Mouse (Mus musculus) forebrain, embryonic 16.5 days (tissue): ENCODE measurements at regions not wholly inside any gene's neighbourhood (a gene's known extent, or its start where the extent isn't known, plus 50 kb on each side); places are given as distances from the start of the nearest gene placed in this dataset.

Source experiments
- ATAC-seq: fragments of 200-750 bp; cut with Nextera tagmentation; 2 replicates; pipeline ENCODE4 v1.8.0; 2017; ENCODE audit warnings: mild to moderate bottlenecking, moderate library complexity
- H3K27ac ChIP-seq: fragments of 300-500 bp; sonication (generic); 2 replicates; pipeline ENCODE4 v1.5.1; 2014; ENCODE audit warnings: low read length, control low read depth
- H3K27me3 ChIP-seq: fragments of 300-500 bp; sonication (generic); replicated peaks from 2 replicates; pipeline ENCODE4 v1.6.1; 2014; ENCODE audit warnings: low read length; ENCODE audit not compliant: control insufficient read depth, insufficient read depth
- H3K36me3 ChIP-seq: fragments of 300-500 bp; sonication (generic); 2 replicates; pipeline ENCODE4 v1.6.1; 2014; ENCODE audit not compliant: control insufficient read depth, insufficient read depth
- H3K4me1 ChIP-seq: fragments of 300-500 bp; sonication (generic); replicated peaks from 2 replicates; pipeline ENCODE4 v1.6.1; 2014; ENCODE audit warnings: low read length; ENCODE audit not compliant: control insufficient read depth, insufficient read depth
- H3K4me2 ChIP-seq: fragments of 300-500 bp; sonication (generic); 2 replicates; pipeline ENCODE4 v1.6.1; 2014; ENCODE audit warnings: mild to moderate bottlenecking, low read length, control low read depth
- H3K4me3 ChIP-seq: fragments of 300-500 bp; sonication (generic); replicated peaks from 2 replicates; pipeline ENCODE4 v1.5.1; 2014; ENCODE audit warnings: mild to moderate bottlenecking, low read length, control low read depth
- H3K9ac ChIP-seq: fragments of 300-500 bp; sonication (generic); replicated peaks from 2 replicates; pipeline ENCODE4 v1.6.1; 2014; ENCODE audit warnings: low read depth, low read length, control low read depth
- H3K9me3 ChIP-seq: fragments of 300-500 bp; sonication (generic); 2 replicates; pipeline ENCODE4 v1.6.1; 2016; ENCODE audit warnings: low read length; ENCODE audit not compliant: control insufficient read depth
- WGBS: fragments of 180-500 bp; shearing (Covaris S2); extraction: QIAGEN DNeasy Blood & Tissue Kit; methylation state at CpG from one replicate; pipeline ENCODE4 v1.1.7; 2014; 5-methylcytosine and 5-hydroxymethylcytosine counted together

DNA sequence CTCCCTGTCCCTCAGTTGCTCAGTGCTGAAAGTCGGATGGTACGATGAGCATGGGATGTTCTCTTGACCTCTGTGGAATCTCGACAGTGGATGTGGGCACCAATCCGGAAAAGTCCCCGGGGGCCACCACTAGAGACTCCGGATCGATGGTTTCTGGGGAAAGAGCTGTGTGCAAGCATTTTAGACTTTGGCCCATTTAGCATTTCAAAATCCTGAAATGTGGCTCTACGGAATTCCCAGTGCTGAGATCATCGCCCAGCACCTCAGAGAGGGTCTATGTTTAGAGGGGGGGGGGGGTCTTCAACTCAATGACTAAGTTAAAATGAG is 68.6 kb downstream of the Tomm20 start:
- Histone ChIP-seq H3K9me3 (no peaks in the 10 kb centered on the region), H3K4me2 (no peak overlapping the region), H3K4me3 (no peak overlapping the region), H3K9ac (no peak overlapping the region), H3K27ac (no peak overlapping the region), H3K36me3 (no peaks in the 10 kb centered on the region), H3K27me3 (no peaks in the 10 kb centered on the region), H3K4me1 (no peaks in the 10 kb centered on the region)
- ATAC-seq = no peak
- WGBS = 86% methylated on average over 9 of the region's 9 CpGs

DNA sequence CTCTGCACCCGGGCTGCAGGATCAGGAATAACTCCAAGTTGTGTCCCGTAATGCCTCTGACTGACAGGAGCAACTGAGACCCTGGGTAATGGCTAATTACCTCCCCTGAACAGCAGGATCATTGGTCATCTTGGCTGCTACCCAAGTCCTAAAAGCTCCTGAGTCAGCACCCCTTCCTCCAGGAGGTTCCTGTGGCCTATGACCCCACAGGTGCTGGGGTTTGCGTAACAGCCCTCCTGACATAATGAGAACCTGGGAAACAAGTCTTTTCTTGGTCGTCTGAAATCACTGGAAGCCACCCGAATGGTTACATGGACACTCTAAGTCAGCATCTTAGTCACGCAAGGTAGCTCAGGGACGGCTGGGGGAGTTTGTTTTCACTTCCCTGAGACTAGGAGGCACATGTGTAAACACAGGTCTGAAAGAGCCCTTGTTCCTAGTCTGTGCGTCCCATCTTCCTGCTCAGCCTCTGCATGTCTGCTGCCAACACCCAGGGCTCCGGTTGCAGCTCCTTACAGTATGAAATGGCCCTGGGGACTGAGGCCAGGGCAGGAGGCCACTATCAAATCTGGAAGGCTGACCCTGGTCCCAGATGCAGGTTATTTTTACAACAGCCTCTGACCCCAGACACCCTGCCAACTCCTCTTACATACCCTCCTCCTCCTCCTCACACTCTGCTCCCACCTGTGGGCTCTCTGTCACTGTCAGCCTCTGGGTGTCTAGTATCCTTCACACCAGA is 69.2 kb downstream of the Tomm20 start:
- no peak for ATAC-seq
- Histone ChIP-seq H3K9ac (no peak overlapping the region), H3K4me1 (no peaks in the 10 kb centered on the region), H3K9me3 (no peaks in the 10 kb centered on the region), H3K27me3 (no peaks in the 10 kb centered on the region), H3K4me2 (no peak overlapping the region), H3K27ac (no peak overlapping the region), H3K36me3 (no peaks in the 10 kb centered on the region), H3K4me3 (no peak overlapping the region)
- 67% methylated on average over 9 of the region's 9 CpGs for WGBS

DNA sequence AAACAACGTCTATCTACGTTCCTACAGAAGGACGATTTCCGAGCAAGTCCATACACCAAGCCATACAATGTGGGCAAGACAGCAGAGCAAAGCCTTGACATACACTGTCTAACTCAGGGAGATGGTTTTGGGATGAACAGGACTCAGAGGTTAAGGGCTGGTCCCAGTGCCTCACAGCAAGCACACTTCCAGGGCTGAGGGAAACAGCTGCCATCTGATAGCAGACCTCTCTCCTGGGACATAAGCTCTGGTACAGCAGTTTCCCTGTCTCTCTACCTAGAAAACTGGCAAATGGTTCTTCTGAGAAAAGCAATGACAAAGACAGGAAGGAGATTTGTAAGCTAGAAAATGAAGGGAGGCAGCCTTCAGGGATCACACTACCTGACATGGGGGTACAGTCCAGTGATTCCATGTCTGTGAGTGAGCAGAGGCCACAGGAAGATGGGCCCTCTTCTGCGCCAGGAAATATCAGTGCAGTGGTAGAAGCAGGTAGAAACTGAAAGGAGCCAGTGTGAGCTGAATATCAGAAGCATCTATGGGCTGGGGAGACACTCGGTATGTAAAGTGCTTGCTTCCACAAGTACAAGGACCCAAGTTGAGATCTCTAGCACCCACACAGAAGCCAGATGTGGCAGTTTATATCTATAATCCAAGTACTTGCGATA is 70.0 kb downstream of the Tomm20 start:
- Histone ChIP-seq H3K36me3 (no peaks in the 10 kb centered on the region), H3K4me2 (no peak overlapping the region), H3K27ac (no peak overlapping the region), H3K9me3 (no peaks in the 10 kb centered on the region), H3K27me3 (no peaks in the 10 kb centered on the region), H3K4me1 (no peaks in the 10 kb centered on the region), H3K9ac (no peak overlapping the region), H3K4me3 (no peak overlapping the region)
- no peak for ATAC-seq
- WGBS = 95% methylated on average over 7 of the region's 7 CpGs

- 100% methylated on average over 1 of the region's 1 CpGs for WGBS
- no peak overlapping the region for H3K4me3 ChIP-seq
These were observed 70.8 kb downstream of the Tomm20 start for GRCm38 (mm10) chr8:126874846-126875245.

GRCm38 (mm10) chr8:126874126-126874730 is 71.4 kb downstream of the Tomm20 start:
- no peak overlapping the region for H3K9ac ChIP-seq
- H3K36me3 ChIP-seq = no peaks in the 10 kb centered on the region
- ATAC-seq = no peak
- H3K4me1 ChIP-seq = no peaks in the 10 kb centered on the region
- H3K27me3 ChIP-seq = no peaks in the 10 kb centered on the region
- no peak overlapping the region for H3K27ac ChIP-seq
- H3K4me2 ChIP-seq = no peak overlapping the region
- 82% methylated on average over 6 of the region's 6 CpGs for WGBS
- no peaks in the 10 kb centered on the region for H3K9me3 ChIP-seq
- H3K4me3 ChIP-seq = no peak overlapping the region

More at GRCm38 (mm10) chr8:126874846-126875245, 70.8 kb downstream of the Tomm20 start:
- no peaks in the 10 kb centered on the region for H3K4me1 ChIP-seq
- no peaks in the 10 kb centered on the region for H3K9me3 ChIP-seq
- H3K9ac ChIP-seq = no peak overlapping the region
- H3K27ac ChIP-seq = no peak overlapping the region
- H3K36me3 ChIP-seq = no peaks in the 10 kb centered on the region
- no peaks in the 10 kb centered on the region for H3K27me3 ChIP-seq
- no peak for ATAC-seq
- H3K4me2 ChIP-seq = no peak overlapping the region

- Histone ChIP-seq H3K27ac (no peak overlapping the region), H3K4me2 (no peak overlapping the region), H3K4me3 (no peak overlapping the region), H3K9me3 (no peaks in the 10 kb centered on the region), H3K9ac (no peak overlapping the region), H3K27me3 (no peaks in the 10 kb centered on the region), H3K4me1 (no peaks in the 10 kb centered on the region), H3K36me3 (no peaks in the 10 kb centered on the region)
- 83% methylated on average over 7 of the region's 7 CpGs for WGBS
- no peak for ATAC-seq
These were observed 72.3 kb downstream of the Tomm20 start for GRCm38 (mm10) chr8:126873306-126873705.

DNA sequence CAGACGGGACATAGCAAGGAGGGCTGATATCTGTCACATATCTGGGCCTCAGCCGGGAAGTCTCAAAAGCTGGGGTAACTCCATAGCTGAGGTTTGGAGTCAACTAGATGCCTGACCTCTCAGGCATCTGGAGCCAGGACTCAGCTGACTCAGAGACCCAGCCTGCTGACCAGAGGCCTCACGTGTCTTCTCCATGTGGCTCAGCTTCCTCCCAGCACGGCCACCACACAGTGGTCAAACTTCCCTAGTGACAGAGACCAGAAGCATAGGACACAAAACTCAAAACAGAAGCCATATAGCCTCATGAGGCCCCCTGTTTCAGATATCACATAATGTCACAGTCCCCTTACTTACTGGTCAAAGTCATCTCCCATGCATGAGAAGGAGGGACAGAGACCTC is 73.1 kb downstream of the Tomm20 start:
- Histone ChIP-seq H3K4me2 (no peak overlapping the region), H3K4me1 (no peaks in the 10 kb centered on the region), H3K9ac (no peak overlapping the region), H3K4me3 (no peak overlapping the region), H3K27me3 (no peaks in the 10 kb centered on the region), H3K9me3 (no peaks in the 10 kb centered on the region), H3K27ac (no peak overlapping the region), H3K36me3 (no peaks in the 10 kb centered on the region)
- 90% methylated on average over 4 of the region's 4 CpGs for WGBS
- ATAC-seq = no peak

DNA sequence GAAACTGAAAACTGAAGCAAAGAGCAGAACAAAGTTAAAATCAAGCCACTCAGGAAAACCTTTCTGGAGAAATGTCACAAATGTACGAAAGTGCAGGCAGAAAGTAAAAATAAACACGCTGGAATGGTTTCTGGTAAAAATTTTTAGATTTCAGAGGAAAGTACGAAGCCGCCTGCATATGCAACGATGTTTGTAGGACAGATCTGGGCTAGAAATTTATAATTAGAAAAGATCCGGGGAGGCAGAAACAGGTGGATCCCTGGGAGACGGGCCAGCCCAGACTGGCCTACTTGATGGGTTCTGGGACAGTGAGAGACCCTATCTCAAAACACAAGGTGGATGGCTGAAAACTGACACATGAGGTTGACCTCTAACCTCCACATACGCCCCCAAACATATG is 73.5 kb downstream of the Tomm20 start:
- H3K27me3 ChIP-seq = no peaks in the 10 kb centered on the region
- no peak overlapping the region for H3K9ac ChIP-seq
- H3K4me2 ChIP-seq = no peak overlapping the region
- no peaks in the 10 kb centered on the region for H3K9me3 ChIP-seq
- no peaks in the 10 kb centered on the region for H3K36me3 ChIP-seq
- no peak for ATAC-seq
- no peaks in the 10 kb centered on the region for H3K4me1 ChIP-seq
- H3K4me3 ChIP-seq = no peak overlapping the region
- WGBS = 82% methylated on average over 8 of the region's 8 CpGs
- no peak overlapping the region for H3K27ac ChIP-seq

DNA sequence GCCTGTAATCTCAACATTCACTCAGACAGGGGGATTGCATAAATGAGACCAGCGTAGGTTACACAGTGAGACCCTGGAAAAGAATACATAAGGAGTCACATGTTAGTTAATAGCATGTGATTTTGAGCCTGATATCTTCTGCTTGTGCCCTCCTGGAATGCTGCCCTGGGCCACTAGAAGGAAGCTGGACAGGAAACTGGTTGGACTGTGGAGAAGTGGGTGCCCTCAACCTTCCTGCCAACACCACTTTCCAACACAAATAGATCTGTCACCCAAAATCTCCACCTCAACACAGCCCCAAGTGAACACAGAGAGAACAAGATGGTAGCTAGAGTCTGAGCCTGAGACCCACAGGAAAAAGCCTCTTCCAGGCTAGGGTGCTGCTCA is 76.2 kb downstream of the Tomm20 start:
- H3K27ac ChIP-seq = no peak overlapping the region
- no peaks in the 10 kb centered on the region for H3K27me3 ChIP-seq
- 94% methylated on average over 1 of the region's 1 CpGs for WGBS
- no peak overlapping the region for H3K9ac ChIP-seq
- no peak for ATAC-seq
- no peak overlapping the region for H3K4me3 ChIP-seq
- H3K9me3 ChIP-seq = no peaks in the 10 kb centered on the region
- no peak overlapping the region for H3K4me2 ChIP-seq
- H3K4me1 ChIP-seq = no peaks in the 10 kb centered on the region
- no peaks in the 10 kb centered on the region for H3K36me3 ChIP-seq
